Mouse (Mus musculus): ENCODE measurements around the gene Cds1.

The Cds1 gene

GRCm38 (mm10) chr5:101764554-101765347, at the start of gene Cds1:
Cds1 (plus strand) TSS chr5:101765130.
- no peak for DNase-seq (ENCODE audit: low spot score)

GRCm38 (mm10) chr5:101724216-101724615, 40.7 kb upstream of the Cds1 start:
- no peak for DNase-seq (ENCODE audit: low spot score)

GRCm38 (mm10) chr5:101724756-101725155, 40.2 kb upstream of the Cds1 start:
- DNase-seq (ENCODE audit: low spot score) = no peak

- no peak for DNase-seq (ENCODE audit: low spot score)
These were observed 39.2 kb upstream of the Cds1 start for GRCm38 (mm10) chr5:101725703-101726102.

- no peak for DNase-seq (ENCODE audit: low spot score)
These were observed 38.6 kb upstream of the Cds1 start for GRCm38 (mm10) chr5:101726371-101726770.

GRCm38 (mm10) chr5:101728304-101728905, 36.5 kb upstream of the Cds1 start:
- DNase-seq (ENCODE audit: low spot score) = no peak

GRCm38 (mm10) chr5:101737341-101737740, 27.6 kb upstream of the Cds1 start:
- DNase-seq (ENCODE audit: low spot score) = no peak

- no peak for DNase-seq (ENCODE audit: low spot score)
These were observed 24.3 kb upstream of the Cds1 start for GRCm38 (mm10) chr5:101740471-101741223.

- DNase-seq (ENCODE audit: low spot score) = no peak
These were observed 23.7 kb upstream of the Cds1 start for GRCm38 (mm10) chr5:101741224-101741591.

GRCm38 (mm10) chr5:101742014-101742413, 22.9 kb upstream of the Cds1 start:
- DNase-seq (ENCODE audit: low spot score) = peak; percentile 82

GRCm38 (mm10) chr5:101742425-101742824, 22.5 kb upstream of the Cds1 start:
- no peak for DNase-seq (ENCODE audit: low spot score)

GRCm38 (mm10) chr5:101744886-101745285, 20.0 kb upstream of the Cds1 start:
- DNase-seq (ENCODE audit: low spot score) = no peak

GRCm38 (mm10) chr5:101753680-101754079, 11.2 kb upstream of the Cds1 start:
- DNase-seq (ENCODE audit: low spot score) = no peak

- DNase-seq (ENCODE audit: low spot score) = no peak
These were observed 7.3 kb upstream of the Cds1 start for GRCm38 (mm10) chr5:101757669-101758068.

GRCm38 (mm10) chr5:101761685-101762084, 3.2 kb upstream of the Cds1 start:
- no peak for DNase-seq (ENCODE audit: low spot score)

- DNase-seq (ENCODE audit: low spot score) = no peak
These were observed 1.4 kb upstream of the Cds1 start for GRCm38 (mm10) chr5:101763571-101763970.

- no peak for DNase-seq (ENCODE audit: low spot score)
These were observed 516 bp downstream of the Cds1 start for GRCm38 (mm10) chr5:101765390-101765901.

GRCm38 (mm10) chr5:101766248-101766647, 1.3 kb downstream of the Cds1 start:
- DNase-seq (ENCODE audit: low spot score) = no peak

- DNase-seq (ENCODE audit: low spot score) = no peak
These were observed 2.2 kb downstream of the Cds1 start for GRCm38 (mm10) chr5:101767086-101767485.

- DNase-seq (ENCODE audit: low spot score) = no peak
These were observed 2.6 kb downstream of the Cds1 start for GRCm38 (mm10) chr5:101767486-101767885.

- DNase-seq (ENCODE audit: low spot score) = no peak
These were observed 3.6 kb downstream of the Cds1 start for GRCm38 (mm10) chr5:101768558-101768957.

- DNase-seq (ENCODE audit: low spot score) = peak; percentile 7
These were observed 7.7 kb downstream of the Cds1 start for GRCm38 (mm10) chr5:101772621-101773020.

GRCm38 (mm10) chr5:101775262-101775661, 10.3 kb downstream of the Cds1 start:
- DNase-seq (ENCODE audit: low spot score) = no peak
